Mouse (Mus musculus): ENCODE measurements around the gene Tdrd6.

GRCm38 (mm10) chr17:43580456-43580855, 49.6 kb downstream of the Tdrd6 start:
- TF ChIP-seq EP300 (IDR thresholded peaks at IDR 0.05) = no peak
- no peak for TF ChIP-seq CTCF (IDR thresholded peaks at IDR 0.05)
